Mouse (Mus musculus): ENCODE measurements at regions not wholly inside any gene's neighbourhood (a gene's known extent, or its start where the extent isn't known, plus 50 kb on each side); places are given as distances from the start of the nearest gene placed in this dataset.

DNA sequence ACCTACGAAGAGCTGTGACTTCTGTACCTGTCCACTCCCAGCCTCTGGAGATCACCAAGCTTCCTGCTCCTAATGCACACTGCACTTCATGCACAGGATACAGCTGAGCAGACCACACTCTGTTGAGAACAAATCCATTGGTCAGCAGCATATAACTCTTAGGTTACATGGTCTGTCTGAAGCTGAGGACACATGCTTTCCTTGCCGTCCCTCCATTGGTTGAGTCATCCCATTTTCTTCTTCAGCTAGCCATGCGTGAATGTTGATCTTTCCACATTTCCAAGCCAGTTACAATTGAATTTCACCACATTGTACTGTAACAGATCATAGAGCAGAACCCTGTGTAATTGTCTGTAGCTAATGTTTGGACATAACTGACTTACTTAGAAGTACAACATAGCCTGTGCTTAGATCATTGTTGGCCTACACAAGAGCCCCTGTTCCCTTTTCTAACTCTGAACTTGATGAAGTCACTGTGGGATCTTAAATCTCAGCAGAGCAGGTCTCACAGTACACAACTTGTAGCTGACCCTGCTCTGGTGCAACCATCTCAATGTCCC is 593.3 kb upstream of the Intu start:
- DNase-seq (ENCODE audit: low read depth) = no peak

DNA sequence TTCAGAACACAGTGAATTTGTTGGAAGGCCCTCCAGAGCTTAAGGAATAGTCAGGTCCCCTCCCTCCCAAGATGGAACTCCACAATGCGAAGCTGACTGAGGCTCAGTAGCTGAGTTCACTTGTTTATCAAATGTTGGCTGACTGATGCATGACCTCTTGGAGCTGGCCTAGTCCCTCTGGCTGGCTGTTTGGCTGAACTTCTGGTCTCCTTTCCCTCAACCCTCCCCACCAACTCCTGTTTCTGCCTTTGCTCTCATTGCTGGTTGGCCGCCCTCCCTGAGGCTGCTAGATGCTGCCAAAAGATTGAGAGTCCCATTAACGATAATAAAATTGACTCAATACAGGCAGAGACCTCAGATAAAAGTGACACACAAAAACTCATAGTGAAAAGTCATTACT is 586.5 kb upstream of the Intu start:
- DNase-seq (ENCODE audit: low read depth) = peak; percentile 8

DNA sequence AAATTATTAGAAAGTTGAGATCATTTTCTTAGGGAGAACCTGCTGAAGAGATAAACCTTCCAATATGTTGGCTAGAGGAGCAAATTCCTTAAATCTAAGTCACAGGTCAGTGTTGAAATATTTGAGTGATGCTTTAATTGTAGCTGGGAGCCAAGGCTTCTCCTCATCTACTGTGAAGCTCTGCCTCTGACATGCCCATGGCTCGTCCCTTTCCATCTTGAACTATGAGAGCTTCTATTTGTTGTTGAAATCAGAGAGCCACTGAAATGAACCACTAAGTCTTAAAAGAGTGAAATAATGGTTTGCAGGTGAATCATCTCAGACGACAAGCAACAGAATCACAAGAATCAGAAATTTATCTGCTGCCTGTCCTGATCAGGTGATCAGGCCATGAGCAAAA is 579.0 kb upstream of the Intu start:
- peak; percentile 36 for DNase-seq (ENCODE audit: low read depth)

- DNase-seq (ENCODE audit: low read depth) = peak; percentile 64
Measured at GRCm38 (mm10) chr3:39952556-39952955, 578.5 kb upstream of the Intu start.

GRCm38 (mm10) chr3:39961836-39962640 is 569.0 kb upstream of the Intu start:
- DNase-seq (ENCODE audit: low read depth) = no peak

DNA sequence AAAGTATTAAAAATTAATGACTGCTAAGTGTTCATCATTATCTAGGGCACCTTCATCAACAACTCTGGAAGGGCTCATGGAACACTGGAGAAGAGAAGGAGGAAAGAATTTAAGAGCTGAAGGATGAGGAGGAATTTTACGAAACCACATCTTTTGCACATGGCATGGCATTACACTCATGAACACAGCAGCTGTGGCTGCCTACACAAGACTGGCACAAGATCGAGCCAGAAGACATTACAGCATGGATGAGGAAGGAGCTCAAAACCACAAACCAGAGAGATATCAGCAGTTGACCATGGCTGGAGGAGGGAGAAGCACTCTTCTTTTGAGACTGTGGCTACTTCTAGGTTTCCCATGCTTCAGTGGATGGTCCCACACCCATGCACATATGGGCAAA is 565.7 kb upstream of the Intu start:
- no peak for DNase-seq (ENCODE audit: low read depth)

DNA sequence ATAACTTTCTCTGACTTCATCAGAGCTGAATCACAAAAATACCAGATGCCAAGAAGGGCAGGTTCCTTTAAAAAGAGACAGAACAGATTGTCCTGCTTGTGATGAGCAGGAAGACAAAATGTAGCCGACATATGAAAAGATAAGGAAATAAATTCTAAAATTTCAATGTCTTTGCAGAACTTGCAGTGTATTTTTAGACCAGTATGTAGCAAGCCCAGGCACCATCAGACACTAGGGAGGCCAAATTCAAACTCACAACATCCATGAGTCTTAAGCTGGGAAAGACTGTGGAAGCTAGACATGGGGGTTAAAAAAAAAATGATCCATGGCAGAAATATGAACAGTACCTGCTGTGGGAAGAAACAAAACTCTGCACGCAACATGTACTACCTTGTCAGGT is 564.7 kb upstream of the Intu start:
- DNase-seq (ENCODE audit: low read depth) = no peak

GRCm38 (mm10) chr3:39976937-39977336 is 554.1 kb upstream of the Intu start:
- no peak for DNase-seq (ENCODE audit: low read depth)

- DNase-seq (ENCODE audit: low read depth) = peak; percentile 79
Measured at GRCm38 (mm10) chr3:39978916-39979679, 552.0 kb upstream of the Intu start.

DNA sequence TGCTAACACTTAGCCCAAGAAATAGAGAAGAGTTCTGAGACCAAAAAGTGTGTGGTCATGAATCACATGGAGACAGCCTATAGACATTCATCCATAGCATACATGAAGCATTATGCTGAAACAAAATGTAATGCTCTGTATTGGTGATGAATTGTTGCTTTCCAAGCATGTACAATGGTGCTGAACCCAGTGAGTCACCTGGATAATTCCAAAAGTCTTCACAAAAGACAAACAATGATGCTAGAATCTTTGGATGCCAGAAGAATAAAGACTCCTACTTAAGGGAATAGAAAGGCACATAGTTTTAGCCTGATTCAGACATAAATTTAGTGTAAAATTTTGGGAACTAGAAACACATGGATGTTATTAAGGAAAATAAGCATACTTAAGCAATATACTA is 548.4 kb upstream of the Intu start:
- DNase-seq (ENCODE audit: low read depth) = peak; percentile 62

GRCm38 (mm10) chr3:39987710-39988109 is 543.4 kb upstream of the Intu start:
- DNase-seq (ENCODE audit: low read depth) = no peak

GRCm38 (mm10) chr3:39998628-39999027 is 532.5 kb upstream of the Intu start:
- peak; percentile 75 for DNase-seq (ENCODE audit: low read depth)

- DNase-seq (ENCODE audit: low read depth) = no peak
Measured at GRCm38 (mm10) chr3:39999846-40000245, 531.2 kb upstream of the Intu start.

GRCm38 (mm10) chr3:40002838-40003237 is 528.2 kb upstream of the Intu start:
- no peak for DNase-seq (ENCODE audit: low read depth)

DNA sequence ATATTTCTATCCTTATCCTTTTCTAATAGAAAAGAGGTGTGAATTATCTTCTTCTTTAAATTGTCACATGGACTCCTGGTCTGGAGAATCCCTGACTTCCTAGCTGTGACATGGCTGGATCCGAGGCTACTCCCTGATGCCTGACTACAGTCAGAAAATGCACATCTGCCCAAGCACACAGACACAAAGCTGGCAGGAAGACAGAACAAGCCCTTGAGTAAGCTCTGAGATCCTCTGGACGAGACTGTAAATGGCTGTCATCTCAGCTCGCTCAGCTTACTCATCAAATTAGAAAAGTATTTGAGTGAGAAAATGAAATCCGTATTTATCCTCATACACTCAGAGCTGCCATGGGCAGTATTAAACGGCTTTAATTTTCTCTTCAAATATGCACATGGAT is 521.0 kb upstream of the Intu start:
- DNase-seq (ENCODE audit: low read depth) = peak; percentile 50

DNA sequence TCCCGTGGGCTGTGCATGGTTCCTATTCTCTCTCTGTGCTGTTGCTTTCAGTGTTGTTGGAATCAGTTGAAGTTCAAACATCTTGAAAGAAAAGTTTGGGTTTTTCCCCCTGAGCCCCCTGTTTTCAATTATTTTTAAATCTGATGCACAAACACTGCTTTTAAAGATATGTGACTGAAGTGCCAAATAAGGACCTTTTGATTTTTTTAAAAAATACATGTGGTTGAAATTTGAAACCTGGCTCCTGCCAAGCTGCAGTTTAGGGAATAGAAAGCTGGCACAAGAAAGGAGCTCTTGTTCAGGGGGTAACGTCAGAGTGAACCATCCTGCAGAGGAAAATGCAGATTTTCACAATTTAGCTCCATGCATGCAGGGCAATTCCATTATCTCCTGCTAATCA is 509.4 kb upstream of the Intu start:
- DNase-seq (ENCODE audit: low read depth) = peak; percentile 84

GRCm38 (mm10) chr3:40027713-40028112 is 503.4 kb upstream of the Intu start:
- DNase-seq (ENCODE audit: low read depth) = no peak

DNA sequence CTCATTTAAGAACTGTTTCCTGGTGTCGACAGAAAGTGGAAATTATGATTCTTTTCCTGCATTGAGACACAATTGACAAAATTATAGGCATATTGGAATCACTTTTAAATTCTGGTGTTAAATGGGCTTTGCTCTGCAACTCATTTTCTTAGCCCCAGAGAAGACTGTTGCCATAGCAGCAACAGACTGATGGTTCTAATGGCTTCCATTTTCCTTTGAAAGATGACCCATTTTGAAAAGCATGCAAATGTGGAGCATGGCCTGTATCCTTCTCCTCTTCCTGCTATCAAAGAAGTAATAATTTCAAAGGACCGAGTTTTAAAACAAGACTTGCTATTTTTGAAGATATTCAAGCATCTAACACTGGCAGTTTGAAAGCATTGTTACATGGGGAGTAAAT is 494.9 kb upstream of the Intu start:
- no peak for DNase-seq (ENCODE audit: low read depth)

DNA sequence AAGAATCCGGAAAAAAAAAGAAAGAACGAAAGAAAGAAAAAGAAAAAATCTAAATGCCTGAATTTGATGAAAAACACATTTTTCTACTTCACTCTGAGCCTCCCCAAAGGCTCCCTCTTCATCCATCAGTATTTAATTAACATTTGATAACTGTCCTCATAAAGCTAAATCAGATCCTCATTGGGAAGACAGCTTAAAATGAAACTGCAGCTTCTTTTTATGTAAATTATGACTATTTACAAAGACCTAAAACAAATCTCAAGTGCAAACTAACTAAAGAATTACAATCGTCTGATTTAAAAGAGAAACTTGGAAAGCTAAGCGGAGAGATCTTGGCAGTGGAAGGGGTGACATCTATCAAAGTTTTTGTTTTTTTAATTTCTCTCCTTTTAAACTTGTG is 481.4 kb upstream of the Intu start:
- peak; percentile 6 for DNase-seq (ENCODE audit: low read depth)

DNA sequence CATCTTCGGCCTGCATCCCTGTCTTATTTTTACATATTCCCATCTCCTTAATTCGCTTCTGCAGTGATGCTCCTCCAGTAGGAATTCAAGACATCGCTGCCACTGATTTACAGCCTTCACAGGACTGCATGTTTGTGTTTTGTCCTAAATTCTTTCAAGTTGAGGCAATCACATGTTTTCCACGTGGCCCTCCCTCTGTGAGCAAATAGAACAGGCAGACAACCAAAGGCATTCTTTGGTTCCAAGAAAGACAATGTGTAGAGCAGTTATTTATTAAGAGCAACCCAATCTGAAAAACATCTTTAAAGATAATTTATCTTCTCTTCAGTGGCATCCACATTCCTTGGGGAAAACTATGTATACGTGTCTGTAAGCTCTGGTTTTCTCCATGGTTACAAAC is 472.8 kb upstream of the Intu start:
- DNase-seq (ENCODE audit: low read depth) = peak; percentile 7

GRCm38 (mm10) chr3:40058719-40059420 is 472.2 kb upstream of the Intu start:
- peak; percentile 37 for DNase-seq (ENCODE audit: low read depth)

GRCm38 (mm10) chr3:40070137-40070667 is 460.9 kb upstream of the Intu start:
- DNase-seq (ENCODE audit: low read depth) = peak; percentile 11

Measured in NIH3T3 (cell line).